17 mouse cellular contexts compared by ENCODE assay signal in genomic region chr6:104343986-104344385, GRCm38 (mm10).
DNase-seq lines count a peak whose midpoint lies in the region; ATAC-seq lines count a peak whose summit lies in the region.
"Had no signal": no experiment of that assay in that cellular context is flagged by ENCODE, and none has a peak within 500 bp of the region (broad histone marks: within the 10 kb centered on the region; RNA-seq: fewer than 3 reads in every experiment).

No protein-coding gene starts in this region.

- no peaks in the 10 kb centered on the region for H3K9me3 ChIP-seq in forebrain, embryonic 16.5 days (ENCODE audit: control insufficient read depth, low read length)
- H3K9me3 ChIP-seq: embryonic facial prominence, embryonic 13.5 days; embryonic facial prominence, embryonic 15.5 days; forebrain, embryonic 10.5 days; forebrain, embryonic 12.5 days had no signal

- H3K27me3 ChIP-seq in forebrain, embryonic 16.5 days (replicated peaks; ENCODE audit: control insufficient read depth, insufficient read depth, low read length), result no peaks in the 10 kb centered on the region
- H3K27me3 ChIP-seq: embryonic facial prominence, embryonic 13.5 days; embryonic facial prominence, embryonic 15.5 days; forebrain, embryonic 12.5 days had no signal

- no peaks in the 10 kb centered on the region for H3K36me3 ChIP-seq in forebrain, embryonic 16.5 days (ENCODE audit: control insufficient read depth, insufficient read depth)
- H3K36me3 ChIP-seq: embryonic facial prominence, embryonic 13.5 days; embryonic facial prominence, embryonic 15.5 days; forebrain, embryonic 10.5 days; forebrain, embryonic 12.5 days had no signal

- no peak overlapping the region for H3K4me2 ChIP-seq in forebrain, embryonic 16.5 days (ENCODE audit: low read length)
- H3K4me2 ChIP-seq: embryonic facial prominence, embryonic 13.5 days; embryonic facial prominence, embryonic 15.5 days; forebrain, embryonic 12.5 days had no signal

- no peak for ATAC-seq in forebrain, embryonic 16.5 days
- ATAC-seq: forebrain, embryonic 14.5 days; forebrain, postnatal 0 days had no signal

- no peak overlapping the region for H3K4me3 ChIP-seq in forebrain, embryonic 16.5 days (replicated peaks; ENCODE audit: low read length)
- H3K4me3 ChIP-seq: embryonic facial prominence, embryonic 13.5 days; embryonic facial prominence, embryonic 15.5 days; erythroblast, embryonic 14.5 days; forebrain, embryonic 10.5 days; forebrain, embryonic 12.5 days had no signal

- DNase-seq in cerebellum, adult 11-12 months, result peak; percentile 14
- no peak for DNase-seq in cerebellum, adult 8-10 months
- DNase-seq in cerebellum, adult 9-11 months, result peak; percentile 19
- DNase-seq in cerebellum, postnatal 4 days (ENCODE audit: low spot score in 2 of 2), result no peak
- peak; percentile 22 to 27 for DNase-seq in cerebellum, postnatal 25 days
- DNase-seq: adrenal gland, adult 2 months; adrenal gland, postnatal 10 days; adrenal gland, postnatal 25 days; embryo, embryonic 11 days; forebrain, postnatal 0 days had no signal

- no peak overlapping the region for H3K9ac ChIP-seq in forebrain, embryonic 16.5 days (replicated peaks; ENCODE audit: low read depth, low read length)
- H3K9ac ChIP-seq: embryonic facial prominence, embryonic 13.5 days; embryonic facial prominence, embryonic 15.5 days; forebrain, embryonic 12.5 days; forebrain, postnatal 0 days had no signal

- no peak overlapping the region for H3K27ac ChIP-seq in forebrain, embryonic 16.5 days (ENCODE audit: low read length)
- H3K27ac ChIP-seq: embryonic facial prominence, embryonic 13.5 days; embryonic facial prominence, embryonic 15.5 days; forebrain, embryonic 10.5 days; forebrain, embryonic 12.5 days had no signal

- WGBS in forebrain, embryonic 16.5 days, result 63% methylated on average over 1 of the region's 1 CpGs

- no peaks in the 10 kb centered on the region for H3K4me1 ChIP-seq in forebrain, embryonic 16.5 days (replicated peaks; ENCODE audit: control insufficient read depth, insufficient read depth, low read length)
- H3K4me1 ChIP-seq: embryonic facial prominence, embryonic 13.5 days; embryonic facial prominence, embryonic 15.5 days; forebrain, embryonic 10.5 days; forebrain, embryonic 12.5 days had no signal

Comparison
In these comparisons a context has a peak if more than half of its experiments do, and no peak if none do; other contexts are left out.
1. DNase-seq: peak in cerebellum, adult 11-12 months (single experiment), cerebellum, adult 9-11 months (single experiment) and cerebellum, postnatal 25 days (2 of 2); none in cerebellum, adult 8-10 months (single experiment) and cerebellum, postnatal 4 days (0 of 2).